Mouse (Mus musculus) liver, adult 2 months (tissue): ENCODE results near the gene Brwd3.

Experiments used
- CTCF ChIP-seq: fragments of 200-500 bp; IDR thresholded peaks from 2 replicates; pipeline ENCODE4 v1.5.1; 2011; ENCODE audit warnings: low read depth, low read length, control low read depth
- POLR2A ChIP-seq: fragments of 200-500 bp; IDR thresholded peaks from 2 replicates; pipeline ENCODE4 v1.6.1; 2011; ENCODE audit warnings: low read length, control low read depth; ENCODE audit not compliant: insufficient read depth; ENCODE audit errors: extremely low read depth

GRCm38 (mm10) chrX:108728334-108728733 is 105.8 kb downstream of the Brwd3 start:
- TF ChIP-seq CTCF (no peak), POLR2A (no peak)
